Mouse (Mus musculus): ENCODE data around the gene Zfp575.

GRCm38 (mm10) chr7:24585995-24586394, 1.4 kb downstream of the Zfp575 start:
- TF ChIP-seq CTCF (IDR thresholded peaks at IDR 0.05; ENCODE audit: insufficient read depth, low read depth, low read length): no peak
- no peak for TF ChIP-seq POLR2A (IDR thresholded peaks at IDR 0.05; ENCODE audit: insufficient read depth, low read depth, low read length)

All from olfactory bulb, adult 2 months (tissue).